Mouse (Mus musculus) heart, embryonic 12.5 days (tissue): ENCODE results near the gene Lin7c. TPM values are rescaled to one million over a fixed set of nuclear protein-coding genes. Genes with fewer than 3 reads are reported as not detected.
A peak's percentile ranks its signal among the peaks of the same experiment; 100 is the strongest.

Source experiments
- ATAC-seq: fragments of 200-750 bp; cut with Nextera tagmentation; 2 replicates; pipeline ENCODE4 v1.8.0; 2017; ENCODE audit warnings: moderate TSS enrichment, moderate library complexity; ENCODE audit not compliant: insufficient number of reproducible peaks, low FRiP score
- H3K27ac ChIP-seq: fragments of 300-500 bp; sonication (generic); 2 replicates; pipeline ENCODE4 v1.5.1; 2016; ENCODE audit warnings: mild to moderate bottlenecking, moderate library complexity; ENCODE audit not compliant: poor library complexity, severe bottlenecking
- H3K27me3 ChIP-seq: fragments of 300-500 bp; sonication (generic); replicated peaks from 2 replicates; pipeline ENCODE4 v1.6.1; 2016; ENCODE audit warnings: mild to moderate bottlenecking, moderate library complexity
- H3K36me3 ChIP-seq: fragments of 300-500 bp; sonication (generic); 2 replicates; pipeline ENCODE4 v1.6.1; 2016; ENCODE audit warnings: mild to moderate bottlenecking, moderate library complexity
- H3K4me1 ChIP-seq: fragments of 300-500 bp; sonication (generic); replicated peaks from 2 replicates; pipeline ENCODE4 v1.6.1; 2016; ENCODE audit warnings: mild to moderate bottlenecking
- H3K4me2 ChIP-seq: fragments of 300-500 bp; sonication (generic); 2 replicates; pipeline ENCODE4 v1.6.1; 2016; ENCODE audit warnings: mild to moderate bottlenecking, moderate library complexity
- H3K4me3 ChIP-seq: fragments of 300-500 bp; sonication (generic); 2 replicates; pipeline ENCODE4 v1.5.1; 2016; ENCODE audit warnings: mild to moderate bottlenecking
- H3K9ac ChIP-seq: fragments of 300-500 bp; sonication (generic); 2 replicates; pipeline ENCODE4 v1.6.1; 2016; ENCODE audit warnings: mild to moderate bottlenecking, moderate library complexity
- H3K9me3 ChIP-seq: fragments of 300-500 bp; sonication (generic); replicated peaks from 2 replicates; pipeline ENCODE4 v1.6.1; 2016; ENCODE audit warnings: mild to moderate bottlenecking, moderate library complexity
- WGBS: fragments of 180-500 bp; shearing (Covaris S2); methylation state at CpG from one replicate; pipeline ENCODE4 v1.1.7; 2016; 5-methylcytosine and 5-hydroxymethylcytosine counted together
- polyA plus RNA-seq: library from polyadenylated mRNA; unstranded; fragments of >200 nt; fragmentation: Nextera tagmentation; extraction: Ambion mirVana; gene quantifications from 2 replicates; pipeline ENCODE4 v1.2.1, GENCODE M21; 2016

Gene Lin7c
- polyA plus RNA-seq, 1 experiment from 2014 or later: 52.1 TPM

- no peak overlapping the region for H3K9ac ChIP-seq
- no peaks in the 10 kb centered on the region for H3K27me3 ChIP-seq
- peak overlapping the region; percentile 67 for H3K4me2 ChIP-seq
- H3K9me3 ChIP-seq: no peaks in the 10 kb centered on the region
- H3K36me3 ChIP-seq: no peaks in the 10 kb centered on the region
- peak overlapping the region; percentile 64; the same call in 1 of the 2 replicates for H3K27ac ChIP-seq
- ATAC-seq: peak; percentile 0; the same call in 1 of the 2 replicates
- peak overlapping the region; percentile 92 for H3K4me3 ChIP-seq
- 6% methylated on average over 11 of the region's 11 CpGs for WGBS
- H3K4me1 ChIP-seq: peaks cover 30% of the 10 kb centered on the region
Measured at GRCm38 (mm10) chr2:109916782-109917495, 26.3 kb downstream of the Lin7c start.

DNA sequence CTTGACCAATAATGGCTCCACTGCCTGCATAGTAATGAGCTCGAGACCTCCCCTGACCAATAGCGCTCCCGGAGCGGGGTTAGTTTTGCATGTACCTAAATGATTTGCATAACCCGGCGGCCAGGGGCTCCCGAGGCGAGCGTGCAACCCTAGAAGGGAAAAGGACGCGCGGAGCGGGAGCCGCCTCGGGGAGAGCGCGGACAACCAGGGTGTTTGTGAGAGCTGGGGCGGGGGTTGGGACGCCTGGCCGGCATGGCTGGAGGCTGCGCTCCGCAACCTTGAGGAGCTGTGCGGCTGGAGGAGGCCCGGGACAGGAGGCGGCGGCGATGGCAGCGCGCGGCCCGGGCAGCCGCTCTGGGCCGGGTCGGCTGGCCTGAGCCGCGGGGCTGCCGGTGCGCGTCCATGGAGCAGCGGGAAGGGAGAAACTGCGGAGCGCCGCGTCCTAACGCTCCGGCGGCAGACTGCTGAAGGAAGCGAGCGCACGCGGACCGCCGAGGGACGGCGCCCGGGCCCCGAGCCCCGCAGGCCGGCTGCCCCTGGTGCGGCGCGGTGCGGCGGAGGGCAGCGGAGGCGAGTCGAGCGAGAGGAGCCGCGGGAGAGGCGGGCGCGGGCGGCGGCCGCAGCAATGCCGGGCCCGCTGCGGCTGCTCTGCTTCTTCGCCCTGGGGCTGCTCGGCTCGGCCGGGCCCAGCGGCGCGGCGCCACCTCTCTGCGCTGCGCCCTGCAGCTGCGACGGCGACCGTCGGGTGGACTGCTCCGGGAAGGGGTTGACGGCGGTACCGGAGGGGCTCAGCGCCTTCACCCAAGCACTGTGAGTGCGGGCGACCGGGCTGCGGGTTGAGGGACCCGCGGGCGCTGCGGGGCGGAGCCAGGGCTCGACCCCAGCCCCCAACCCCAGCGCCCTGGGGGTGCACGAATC, 27.1 kb downstream of the Lin7c start, which contains the start of gene Lgr4:
TSS of gene Lgr4 (plus strand) at position 152 of the 918 bp plus-strand sequence.
- Histone ChIP-seq H3K9ac (peak within 1 kb of the TSS; percentile 98), H3K27ac (peak within 1 kb of the TSS; percentile 99), H3K4me3 (peak within 1 kb of the TSS; percentile 92), H3K27me3 (no peaks in the 10 kb centered on the region), H3K4me2 (peak within 1 kb of the TSS; percentile 79), H3K4me1 (peaks cover 30% of the 10 kb centered on the region), H3K36me3 (no peaks in the 10 kb centered on the region), H3K9me3 (no peaks in the 10 kb centered on the region)
- ATAC-seq: peak; percentile 98
- WGBS: 1% methylated on average over 94 of the region's 111 CpGs

- H3K27ac ChIP-seq: peak overlapping the region; percentile 99
- peak overlapping the region; percentile 79 for H3K4me2 ChIP-seq
- ATAC-seq: no peak
- no peaks in the 10 kb centered on the region for H3K36me3 ChIP-seq
- H3K27me3 ChIP-seq: no peaks in the 10 kb centered on the region
- H3K4me1 ChIP-seq: peaks cover 30% of the 10 kb centered on the region
- 9% methylated on average over 22 of the region's 22 CpGs for WGBS
- H3K4me3 ChIP-seq: peak overlapping the region; percentile 92
- H3K9ac ChIP-seq: peak overlapping the region; percentile 98
- no peaks in the 10 kb centered on the region for H3K9me3 ChIP-seq
Measured at GRCm38 (mm10) chr2:109918592-109919262, 28.1 kb downstream of the Lin7c start.

DNA sequence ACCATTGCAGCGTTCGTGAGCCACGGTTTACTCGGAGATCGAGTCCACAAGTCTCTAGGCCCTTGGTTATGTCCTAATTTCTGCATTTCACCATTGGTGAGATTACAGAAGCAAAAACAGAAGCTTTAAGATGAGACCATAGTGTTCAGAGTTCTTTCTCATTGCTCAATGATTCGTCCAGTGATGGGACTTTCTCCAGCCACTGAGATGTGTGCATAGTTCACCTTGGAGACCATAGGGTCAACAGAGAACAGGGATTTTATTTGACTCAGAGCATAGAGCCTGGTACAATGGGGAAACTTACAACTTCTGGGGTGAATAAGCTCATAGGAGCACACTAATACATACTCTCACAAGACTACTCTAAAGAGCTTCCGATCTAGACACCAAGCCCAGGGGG, 29.8 kb downstream of the Lin7c start:
- Histone ChIP-seq H3K27ac (no peak overlapping the region), H3K9ac (peak overlapping the region; percentile 9; the same call in 1 of the 2 replicates), H3K36me3 (no peaks in the 10 kb centered on the region), H3K4me1 (peaks cover 30% of the 10 kb centered on the region), H3K4me3 (peak overlapping the region; percentile 19), H3K4me2 (peak overlapping the region; percentile 51), H3K9me3 (no peaks in the 10 kb centered on the region), H3K27me3 (no peaks in the 10 kb centered on the region)
- ATAC-seq: no peak
- 77% methylated on average over 7 of the region's 7 CpGs for WGBS

DNA sequence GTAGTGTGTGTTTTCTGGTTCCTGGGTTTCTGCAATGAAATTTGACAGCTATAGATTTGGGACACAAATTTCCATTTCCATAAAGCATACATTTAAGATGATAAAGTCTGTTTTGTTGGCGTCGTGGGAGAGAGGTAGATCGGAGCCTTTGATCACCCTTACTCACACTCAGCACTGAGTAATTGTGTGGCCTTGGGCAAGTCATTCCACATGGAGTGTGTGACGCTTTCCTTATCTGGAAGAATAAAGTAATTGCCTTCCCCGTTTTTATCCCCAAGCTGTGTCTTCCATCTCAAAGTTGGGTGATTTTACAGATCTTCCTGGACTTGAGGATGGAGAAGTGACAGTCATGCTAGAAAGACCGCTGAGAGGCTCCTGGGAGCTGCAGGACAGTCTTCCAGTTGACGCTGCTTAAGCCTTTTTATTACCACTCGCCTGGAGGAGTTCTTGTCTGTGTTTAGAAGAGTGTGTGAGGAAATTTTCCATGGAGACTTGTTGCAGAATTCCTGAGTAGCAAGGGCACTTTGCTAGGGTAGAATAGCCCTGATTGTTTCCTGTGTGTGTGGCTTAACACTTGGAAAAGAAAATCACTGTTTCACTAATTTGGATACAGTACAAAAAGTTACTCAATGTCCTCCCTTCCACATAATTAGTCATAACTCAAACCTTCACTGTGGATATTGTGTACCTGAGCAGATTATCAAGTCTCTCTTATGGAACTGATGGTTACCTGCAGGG, 30.8 kb downstream of the Lin7c start:
- Histone ChIP-seq H3K27ac (peak overlapping the region; percentile 48), H3K9me3 (no peaks in the 10 kb centered on the region), H3K4me2 (no peak overlapping the region), H3K36me3 (peaks cover 4% of the 10 kb centered on the region; the same call in 1 of the 2 replicates), H3K4me1 (peaks cover 30% of the 10 kb centered on the region), H3K9ac (0 out of 2 replicates have a peak overlapping the region, but pooled peaks have one; percentile 31), H3K4me3 (no peak overlapping the region), H3K27me3 (no peaks in the 10 kb centered on the region)
- WGBS: 57% methylated on average over 8 of the region's 8 CpGs
- no peak for ATAC-seq

- H3K36me3 ChIP-seq: peaks cover 4% of the 10 kb centered on the region; the same call in 1 of the 2 replicates
- no peak overlapping the region for H3K27ac ChIP-seq
- 77% methylated on average over 3 of the region's 3 CpGs for WGBS
- H3K9ac ChIP-seq: no peak overlapping the region
- no peaks in the 10 kb centered on the region for H3K9me3 ChIP-seq
- no peak overlapping the region for H3K4me3 ChIP-seq
- no peak for ATAC-seq
- H3K4me2 ChIP-seq: no peak overlapping the region
- peaks cover 30% of the 10 kb centered on the region for H3K4me1 ChIP-seq
- H3K27me3 ChIP-seq: no peaks in the 10 kb centered on the region
Measured at GRCm38 (mm10) chr2:109922306-109922705, 31.7 kb downstream of the Lin7c start.

DNA sequence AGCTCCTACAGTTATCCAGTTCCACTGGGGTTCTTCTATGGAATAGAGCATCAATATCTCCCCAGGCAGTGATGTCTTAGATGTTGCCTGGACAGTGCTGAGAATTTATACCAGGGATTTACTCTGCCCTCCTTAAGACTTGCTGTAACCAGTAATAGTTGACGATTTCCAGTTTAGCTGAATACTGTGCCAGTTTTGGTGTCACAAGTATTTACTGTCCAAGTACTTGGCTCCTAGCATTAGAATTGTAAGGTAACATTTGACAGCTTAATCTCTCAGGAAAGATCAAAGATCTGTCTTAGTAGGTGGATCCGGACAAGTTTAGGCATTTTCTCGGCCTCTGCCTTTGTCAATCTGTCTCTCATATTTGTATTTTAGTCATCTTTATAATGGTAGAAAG, 32.4 kb downstream of the Lin7c start:
- no peak for ATAC-seq
- no peak overlapping the region for H3K9ac ChIP-seq
- no peak overlapping the region for H3K4me2 ChIP-seq
- no peak overlapping the region for H3K27ac ChIP-seq
- no peaks in the 10 kb centered on the region for H3K27me3 ChIP-seq
- no peak overlapping the region for H3K4me3 ChIP-seq
- WGBS: 80% methylated on average over 3 of the region's 3 CpGs
- peaks cover 4% of the 10 kb centered on the region; the same call in 1 of the 2 replicates for H3K36me3 ChIP-seq
- peaks cover 33% of the 10 kb centered on the region for H3K4me1 ChIP-seq
- no peaks in the 10 kb centered on the region for H3K9me3 ChIP-seq

GRCm38 (mm10) chr2:109923945-109924344, 33.3 kb downstream of the Lin7c start:
- WGBS: 84% methylated on average over 3 of the region's 3 CpGs
- no peak for ATAC-seq
- H3K4me1 ChIP-seq: peaks cover 35% of the 10 kb centered on the region

DNA sequence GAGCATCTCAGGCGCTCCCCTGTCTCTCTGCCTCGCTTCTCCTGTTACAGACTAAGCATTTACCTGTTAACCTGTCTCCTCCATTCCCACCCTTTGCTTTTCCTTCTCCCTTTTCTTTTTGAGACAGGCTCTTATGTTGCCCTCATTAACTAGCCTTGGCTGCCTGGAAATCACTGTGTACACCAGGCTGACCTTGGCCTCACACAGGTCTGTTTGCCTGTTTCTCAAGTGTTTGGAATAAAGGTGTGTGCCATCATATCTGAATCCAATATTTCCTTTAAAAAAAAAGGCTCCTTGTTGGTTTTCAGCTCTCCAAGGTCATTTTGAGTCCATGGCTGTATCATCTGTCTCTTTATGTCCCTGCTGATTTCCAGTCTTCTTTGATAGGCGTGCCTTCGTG, 36.3 kb downstream of the Lin7c start:
- Histone ChIP-seq H3K27ac (no peak overlapping the region), H3K9ac (no peak overlapping the region), H3K4me1 (peaks cover 21% of the 10 kb centered on the region), H3K4me2 (no peak overlapping the region), H3K27me3 (no peaks in the 10 kb centered on the region), H3K9me3 (no peaks in the 10 kb centered on the region), H3K36me3 (peaks cover 4% of the 10 kb centered on the region; the same call in 1 of the 2 replicates), H3K4me3 (no peak overlapping the region)
- WGBS: 90% methylated on average over 4 of the region's 4 CpGs
- no peak for ATAC-seq

More at GRCm38 (mm10) chr2:109923945-109924344, 33.3 kb downstream of the Lin7c start:
- H3K4me3 ChIP-seq: no peak overlapping the region
- no peak overlapping the region for H3K9ac ChIP-seq
- no peaks in the 10 kb centered on the region for H3K9me3 ChIP-seq
- H3K36me3 ChIP-seq: peaks cover 4% of the 10 kb centered on the region; the same call in 1 of the 2 replicates
- H3K27ac ChIP-seq: no peak overlapping the region
- no peak overlapping the region for H3K4me2 ChIP-seq
- no peaks in the 10 kb centered on the region for H3K27me3 ChIP-seq

GRCm38 (mm10) chr2:109927446-109927845, 36.8 kb downstream of the Lin7c start:
- 86% methylated on average over 7 of the region's 7 CpGs for WGBS

More at GRCm38 (mm10) chr2:109927446-109927845, 36.8 kb downstream of the Lin7c start:
- Histone ChIP-seq H3K27ac (no peak overlapping the region), H3K4me2 (no peak overlapping the region), H3K36me3 (peaks cover 4% of the 10 kb centered on the region; the same call in 1 of the 2 replicates), H3K4me3 (no peak overlapping the region), H3K9ac (no peak overlapping the region), H3K27me3 (no peaks in the 10 kb centered on the region), H3K9me3 (no peaks in the 10 kb centered on the region), H3K4me1 (peaks cover 26% of the 10 kb centered on the region)
- no peak for ATAC-seq
